Mouse (Mus musculus): ENCODE results near the gene 4930404H24Rik.

DNA sequence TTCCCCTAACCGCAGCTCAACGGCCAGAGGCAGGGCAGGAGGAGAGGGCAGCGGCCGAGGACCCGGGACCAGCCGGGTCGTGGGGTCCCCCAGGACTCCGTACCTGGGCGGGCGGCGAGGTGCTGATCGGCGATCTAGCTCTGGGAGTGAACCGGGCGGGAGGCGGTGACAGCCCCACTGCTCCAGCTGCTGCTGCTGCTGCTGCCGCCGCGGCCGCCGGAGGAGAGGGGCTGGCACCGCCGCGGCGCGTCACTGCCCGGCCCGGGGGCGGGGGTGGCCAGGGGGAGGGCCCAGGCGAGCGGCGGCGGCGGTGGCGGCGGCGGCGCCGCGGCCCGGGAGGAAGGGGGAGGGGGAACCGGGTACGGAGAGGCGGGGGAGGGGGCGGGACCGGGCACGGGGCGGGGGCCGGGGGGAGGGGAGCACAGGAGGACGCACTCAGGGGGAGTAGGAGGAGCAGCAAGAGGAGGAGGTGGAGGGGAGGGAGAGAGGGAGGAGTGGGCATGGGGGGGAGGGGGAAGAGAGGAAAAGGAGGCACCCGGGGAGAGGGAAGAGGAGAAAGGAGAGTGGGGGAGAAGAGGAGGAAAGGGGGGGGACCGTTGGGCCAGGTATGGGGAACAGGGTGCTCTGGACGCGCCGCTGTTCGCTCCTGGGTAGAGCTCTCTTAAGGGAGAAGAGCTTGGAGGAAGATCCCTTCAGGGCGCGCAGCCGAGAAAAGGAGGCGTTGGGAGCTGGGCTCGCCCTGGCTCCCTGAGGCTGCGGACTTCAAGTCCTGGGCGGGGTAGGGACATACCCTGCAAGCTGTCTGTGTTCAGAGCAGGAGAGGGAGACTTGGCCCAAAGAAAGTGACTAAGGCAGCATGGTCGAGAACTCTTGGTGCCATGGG, 48.1 kb upstream of the 4930404H24Rik start:
- TF ChIP-seq CTCF (IDR thresholded peaks at IDR 0.05; ENCODE audit: insufficient read depth, low read depth, low read length) (no peak), POLR2A (IDR thresholded peaks at IDR 0.05; ENCODE audit: insufficient read depth, low read depth, low read length) (no peak)

Measured in olfactory bulb, adult 2 months (tissue).